Comparison of ENCODE assay signal across 8 mouse cellular contexts in the genomic region with DNA sequence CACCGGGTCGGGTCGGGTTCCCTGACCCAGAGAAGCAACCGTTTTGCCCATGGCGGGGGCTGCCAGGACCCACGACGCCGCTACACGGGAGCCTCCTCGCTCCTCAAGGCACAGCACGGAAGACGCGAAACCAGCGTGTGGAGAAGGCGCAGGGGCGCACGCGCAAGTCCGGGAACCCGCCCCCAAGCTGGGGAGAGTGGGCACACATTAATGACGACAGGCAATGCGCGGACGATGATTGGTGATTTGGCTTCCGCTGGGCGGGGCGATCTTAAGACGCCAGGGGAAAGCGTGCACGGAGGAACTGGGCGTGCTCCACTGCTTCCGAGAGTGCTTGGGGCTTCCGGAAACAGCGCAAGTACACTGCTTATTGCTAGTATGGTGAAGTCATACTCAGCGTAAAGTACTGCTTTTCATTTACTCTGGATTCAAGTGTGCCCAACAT. TPM values are rescaled to one million over a fixed set of nuclear protein-coding genes. Genes with fewer than 3 reads are reported as not detected.
DNase-seq lines count a peak whose midpoint lies in the region; ATAC-seq and TF ChIP-seq lines count a peak whose summit lies in the region.

A gene (minus strand): TSS at position 101 of the 445 bp plus-strand sequence.

- no peaks in the 10 kb centered on the region for H3K9me3 ChIP-seq in embryonic facial prominence, embryonic 13.5 days
- H3K9me3 ChIP-seq in limb, embryonic 12.5 days: no peaks in the 10 kb centered on the region
- no peaks in the 10 kb centered on the region for H3K9me3 ChIP-seq in midbrain, embryonic 15.5 days

- peaks cover 10% of the 10 kb centered on the region for H3K4me1 ChIP-seq in embryonic facial prominence, embryonic 13.5 days
- peaks cover 2% of the 10 kb centered on the region; the same call in 1 of the 2 replicates for H3K4me1 ChIP-seq in kidney, adult 2 months (ENCODE audit: control insufficient read depth, insufficient read depth, low read length)
- peaks cover 9% of the 10 kb centered on the region for H3K4me1 ChIP-seq in limb, embryonic 12.5 days (replicated peaks)
- H3K4me1 ChIP-seq in midbrain, embryonic 15.5 days: peaks cover 11% of the 10 kb centered on the region
- H3K4me1 ChIP-seq in spleen, adult 2 months (ENCODE audit: control insufficient read depth, insufficient read depth, insufficient read length): peaks cover 2% of the 10 kb centered on the region; the same call in 1 of the 2 replicates

- WGBS in embryonic facial prominence, embryonic 13.5 days: under 1% methylated on average over 35 of the region's 35 CpGs
- WGBS in kidney, adult 2 months: under 1% methylated on average over 35 of the region's 35 CpGs
- under 1% methylated on average over 35 of the region's 35 CpGs for WGBS in limb, embryonic 12.5 days
- WGBS in midbrain, embryonic 15.5 days: under 1% methylated on average over 35 of the region's 35 CpGs
- WGBS in spleen, adult 2 months: under 1% methylated on average over 35 of the region's 35 CpGs

- no peak for TF ChIP-seq CTCF in kidney, adult 2 months (conservative IDR thresholded peaks at IDR 0.05; ENCODE audit: insufficient read depth, insufficient read length, low read depth, low read length)
- no peak for TF ChIP-seq CTCF in spleen, adult 2 months (IDR thresholded peaks at IDR 0.05; ENCODE audit: extremely low read depth, insufficient read depth, insufficient read length, insufficient replicate concordance)

- no peaks in the 10 kb centered on the region for H3K36me3 ChIP-seq in embryonic facial prominence, embryonic 13.5 days
- H3K36me3 ChIP-seq in kidney, adult 2 months (ENCODE audit: control insufficient read depth, insufficient read depth, low read length): no peaks in the 10 kb centered on the region
- no peaks in the 10 kb centered on the region for H3K36me3 ChIP-seq in limb, embryonic 12.5 days
- H3K36me3 ChIP-seq in midbrain, embryonic 15.5 days (replicated peaks): no peaks in the 10 kb centered on the region
- H3K36me3 ChIP-seq in spleen, adult 2 months (ENCODE audit: control insufficient read depth, insufficient read depth, low read length): no peaks in the 10 kb centered on the region

- H3K4me2 ChIP-seq in embryonic facial prominence, embryonic 13.5 days: peak within 1 kb of the TSS; percentile 86
- H3K4me2 ChIP-seq in limb, embryonic 12.5 days: peak within 1 kb of the TSS; percentile 96
- H3K4me2 ChIP-seq in midbrain, embryonic 15.5 days: peak within 1 kb of the TSS; percentile 93

- peak within 1 kb of the TSS; percentile 83 for H3K4me3 ChIP-seq in embryonic facial prominence, embryonic 13.5 days
- peak within 1 kb of the TSS; percentile 67 for H3K4me3 ChIP-seq in kidney, adult 2 months (ENCODE audit: insufficient read depth, low read depth, low read length)
- H3K4me3 ChIP-seq in limb, embryonic 12.5 days (replicated peaks): peak within 1 kb of the TSS; percentile 87
- H3K4me3 ChIP-seq in midbrain, embryonic 15.5 days: peak within 1 kb of the TSS; percentile 58
- peak within 1 kb of the TSS; percentile 78 for H3K4me3 ChIP-seq in spleen, adult 2 months (ENCODE audit: extremely low read depth, insufficient read depth, insufficient read length)

- DNase-seq in 3134 (ENCODE audit: extremely low read depth, insufficient read length, low spot score): peak; percentile 96
- peak; percentile 97 to 98 for DNase-seq in adrenal gland, postnatal 36 days
- peak; percentile 98 for DNase-seq in heart, adult 18-20 months
- DNase-seq in kidney, adult 2 months: peak; percentile 99
- DNase-seq in spleen, adult 2 months (ENCODE audit: low read depth in 1 of 2, low spot score in 2 of 2): peak; percentile 97 to 98

- no peaks in the 10 kb centered on the region for H3K27me3 ChIP-seq in embryonic facial prominence, embryonic 13.5 days
- H3K27me3 ChIP-seq in kidney, adult 2 months (replicated peaks; ENCODE audit: control insufficient read depth, insufficient read depth, low read length): no peaks in the 10 kb centered on the region; the same call in 1 of the 2 replicates
- H3K27me3 ChIP-seq in limb, embryonic 12.5 days: no peaks in the 10 kb centered on the region
- no peaks in the 10 kb centered on the region for H3K27me3 ChIP-seq in midbrain, embryonic 15.5 days (replicated peaks)
- H3K27me3 ChIP-seq in spleen, adult 2 months (ENCODE audit: control insufficient read depth, insufficient read depth, low read length): no peaks in the 10 kb centered on the region

- TF ChIP-seq POLR2A in kidney, adult 2 months (IDR thresholded peaks at IDR 0.05; ENCODE audit: low read depth, low read length): peak; percentile 31
- TF ChIP-seq POLR2A in spleen, adult 2 months (IDR thresholded peaks at IDR 0.05; ENCODE audit: low read depth, low read length): peak; percentile 38

- peak; percentile 97 for ATAC-seq in embryonic facial prominence, embryonic 13.5 days (ENCODE audit: insufficient number of reproducible peaks, insufficient read depth, low FRiP score, low TSS enrichment, low read depth)
- ATAC-seq in limb, embryonic 12.5 days (ENCODE audit: insufficient number of reproducible peaks, insufficient read depth, low FRiP score, low TSS enrichment, low read depth): peak; percentile 99
- ATAC-seq in midbrain, embryonic 15.5 days (replicated peaks): peak; percentile 100

- H3K9ac ChIP-seq in embryonic facial prominence, embryonic 13.5 days: peak within 1 kb of the TSS; percentile 86
- peak within 1 kb of the TSS; percentile 74 for H3K9ac ChIP-seq in limb, embryonic 12.5 days (replicated peaks)
- peak within 1 kb of the TSS; percentile 58 for H3K9ac ChIP-seq in midbrain, embryonic 15.5 days

- peak within 1 kb of the TSS; percentile 22; the same call in 1 of the 2 replicates for H3K27ac ChIP-seq in embryonic facial prominence, embryonic 13.5 days
- no peak within 1 kb of the TSS for H3K27ac ChIP-seq in kidney, adult 2 months (ENCODE audit: insufficient read depth, low read depth, low read length)
- H3K27ac ChIP-seq in limb, embryonic 12.5 days: peak within 1 kb of the TSS; percentile 17; the same call in 1 of the 2 replicates
- H3K27ac ChIP-seq in midbrain, embryonic 15.5 days: peak within 1 kb of the TSS; percentile 12
- peak within 1 kb of the TSS; percentile 38; the same call in 1 of the 2 replicates for H3K27ac ChIP-seq in spleen, adult 2 months (ENCODE audit: insufficient read depth, low read length)

RNA-seq across cellular contexts. Expression of the gene that starts here (rescaled TPM):
- 10 to 100 TPM; 19.2 to 21.1 TPM for total RNA-seq in adrenal gland, postnatal 36 days (2021)
- 28.4 and 28.7 TPM in 2 replicates for polyA plus RNA-seq in embryonic facial prominence, embryonic 13.5 days (2015; fragmentation: Nextera tagmentation; extraction: Ambion mirVana)
- total RNA-seq in heart, adult 18-20 months (2021): 10 to 100 TPM; 10.6 to 12.9 TPM
- 1.2 and 2.2 TPM in 2 replicates for polyA plus RNA-seq in kidney, adult 2 months (2012; rRNA removed)
- polyA plus RNA-seq in limb, embryonic 12.5 days (2016; fragmentation: Nextera tagmentation; extraction: Ambion mirVana): 31.0 and 31.8 TPM in 2 replicates
- polyA plus RNA-seq in midbrain, embryonic 15.5 days (2015; fragmentation: Nextera tagmentation; extraction: Ambion mirVana): 22.7 and 25.8 TPM in 2 replicates
- 1.0 and 1.4 TPM in 2 replicates for polyA plus RNA-seq in spleen, adult 2 months (2012; rRNA removed)
